Mouse (Mus musculus) erythroblast, embryonic 14.5 days (primary cell): ENCODE data around the gene Ctnnd2.

Experiments
- GATA1 ChIP-seq: IDR thresholded peaks from 2 replicates; pipeline ENCODE4 v1.6.1; 2012; ENCODE audit warnings: low read length, inconsistent platforms, mixed read lengths
- TAL1 ChIP-seq: IDR thresholded peaks from 3 replicates; pipeline ENCODE4 v1.6.1; 2012; ENCODE audit warnings: low read length, inconsistent platforms, mixed read lengths

DNA sequence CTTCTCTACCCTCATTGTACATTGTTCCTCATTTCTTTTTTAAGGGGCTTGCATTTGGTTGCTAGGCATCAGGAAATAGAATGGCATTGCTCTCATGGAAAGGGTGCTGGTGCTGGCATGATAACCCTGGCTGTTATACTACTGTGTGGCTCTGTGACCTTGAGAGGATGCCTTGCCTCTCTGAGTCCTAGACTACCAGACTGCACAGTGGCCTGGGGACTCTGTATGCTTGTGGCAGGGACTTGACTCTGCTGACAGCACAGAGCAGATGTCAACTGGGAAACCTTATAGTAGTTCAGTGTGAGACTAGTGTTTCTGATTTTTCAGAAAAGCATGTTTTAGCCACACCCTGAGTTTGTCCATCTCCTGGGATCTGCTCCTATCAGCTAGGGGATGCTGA lies 608.6 kb downstream of the Ctnnd2 start:
- TF ChIP-seq TAL1 = no peak
- no peak for TF ChIP-seq GATA1
